Mouse (Mus musculus) heart, adult 2 months (tissue): Measurements from ENCODE around the gene Relt.

Experiments
- CTCF ChIP-seq: fragments of 200-600 bp; IDR thresholded peaks from 2 replicates; pipeline ENCODE4 v1.8.1; 2022; ENCODE audit warnings: antibody characterized with exemption, mild to moderate bottlenecking, moderate library complexity
- POLR2A ChIP-seq: fragments of 200-500 bp; IDR thresholded peaks from 2 replicates; pipeline ENCODE4 v1.6.1; 2011; ENCODE audit warnings: mild to moderate bottlenecking, low read depth, low read length, control low read depth; ENCODE audit not compliant: insufficient read depth

DNA sequence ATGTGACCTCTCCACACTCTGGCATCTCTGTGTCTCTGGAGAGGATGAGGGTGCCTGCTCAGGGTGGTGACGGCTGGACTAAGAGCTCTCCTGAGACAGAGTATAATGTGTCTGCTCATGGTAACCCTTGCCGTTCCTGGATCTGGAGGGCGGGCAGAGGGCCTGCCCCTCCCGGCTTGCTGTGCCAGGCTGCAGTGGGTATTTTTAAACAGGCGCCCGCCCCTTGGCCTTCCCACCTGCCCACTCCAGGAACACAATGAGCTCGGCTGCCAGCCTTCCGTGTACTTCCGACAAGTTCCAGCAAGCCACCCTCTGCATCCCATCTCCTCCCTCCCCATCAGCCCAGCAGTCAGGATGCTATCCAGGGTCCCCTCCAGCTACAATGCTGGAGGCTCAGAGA is 48.5 kb upstream of the Relt start:
- TF ChIP-seq CTCF (no peak), POLR2A (no peak)
